8 mouse cellular contexts compared by ENCODE assay signal in genomic region chr12:112929562-112930352, GRCm38 (mm10). TPM values are rescaled to one million over a fixed set of nuclear protein-coding genes. Genes with fewer than 3 reads are reported as not detected.
DNase-seq lines count a peak whose midpoint lies in the region; ATAC-seq and TF ChIP-seq lines count a peak whose summit lies in the region.

Jag2 (minus strand) TSS chr12:112929776.

- 20% methylated on average over 85 of the region's 85 CpGs for WGBS in bone marrow, adult 2 months
- WGBS in forebrain, embryonic 13.5 days = under 1% methylated on average over 38 of the region's 85 CpGs
- 2% methylated on average over 49 of the region's 85 CpGs for WGBS in heart, embryonic 14.5 days
- under 1% methylated on average over 85 of the region's 85 CpGs for WGBS in liver, embryonic 14.5 days (ENCODE audit: insufficient replicate concordance)
- under 1% methylated on average over 76 of the region's 85 CpGs for WGBS in neural tube, embryonic 13.5 days

- no peaks in the 10 kb centered on the region for H3K9me3 ChIP-seq in forebrain, embryonic 13.5 days (replicated peaks)
- H3K9me3 ChIP-seq in heart, embryonic 14.5 days (ENCODE audit: control insufficient read depth, low read length) = no peaks in the 10 kb centered on the region
- no peaks in the 10 kb centered on the region for H3K9me3 ChIP-seq in liver, embryonic 14.5 days (ENCODE audit: control insufficient read depth, low read length)
- no peaks in the 10 kb centered on the region for H3K9me3 ChIP-seq in neural tube, embryonic 13.5 days

- peak; percentile 36 to 43 for DNase-seq in B cell, adult 2 months
- DNase-seq in layer of hippocampus, adult 11-12 months (ENCODE audit: low spot score) = peak; percentile 78
- no peak for DNase-seq in liver, embryonic 14.5 days (ENCODE audit: low read depth in 3 of 3, low spot score in 3 of 3)
- peak; percentile 81 for DNase-seq in thymus, postnatal 4 days

- TF ChIP-seq CTCF in bone marrow, adult 2 months (IDR thresholded peaks at IDR 0.05; ENCODE audit: control insufficient read depth, insufficient read depth, low read length) = peak; percentile 18; the same call in 1 of the 2 replicates
- TF ChIP-seq CTCF in liver, embryonic 14.5 days (IDR thresholded peaks at IDR 0.05; ENCODE audit: low read depth) = peak; percentile 44; the same call in 1 of the 2 replicates

- H3K36me3 ChIP-seq in forebrain, embryonic 13.5 days (ENCODE audit: poor library complexity, severe bottlenecking) = no peaks in the 10 kb centered on the region
- H3K36me3 ChIP-seq in heart, embryonic 14.5 days (ENCODE audit: control insufficient read depth, insufficient read depth, low read length) = no peaks in the 10 kb centered on the region
- H3K36me3 ChIP-seq in liver, embryonic 14.5 days (replicated peaks; ENCODE audit: control insufficient read depth, insufficient read depth, low read depth) = no peaks in the 10 kb centered on the region
- no peaks in the 10 kb centered on the region for H3K36me3 ChIP-seq in neural tube, embryonic 13.5 days

- H3K4me2 ChIP-seq in forebrain, embryonic 13.5 days = peak within 1 kb of the TSS; percentile 88
- peak within 1 kb of the TSS; percentile 97 for H3K4me2 ChIP-seq in heart, embryonic 14.5 days (ENCODE audit: low read length)
- peak within 1 kb of the TSS; percentile 55 for H3K4me2 ChIP-seq in liver, embryonic 14.5 days (ENCODE audit: low read depth)
- peak within 1 kb of the TSS; percentile 81 for H3K4me2 ChIP-seq in neural tube, embryonic 13.5 days

- no peak within 1 kb of the TSS for H3K4me3 ChIP-seq in bone marrow, adult 2 months (replicated peaks; ENCODE audit: control insufficient read depth, low read depth, low read length)
- peak within 1 kb of the TSS; percentile 60 for H3K4me3 ChIP-seq in forebrain, embryonic 13.5 days
- peak within 1 kb of the TSS; percentile 59 to 63 for H3K4me3 ChIP-seq in heart, embryonic 14.5 days (ENCODE audit: control insufficient read depth in 1 of 2, insufficient read depth in 1 of 2, low read depth in 1 of 2, low read length in 2 of 2)
- H3K4me3 ChIP-seq in liver, embryonic 14.5 days (ENCODE audit: insufficient read depth in 1 of 2, low read depth in 2 of 2, low read length in 2 of 2) = peak within 1 kb of the TSS in 1 of 2 experiments; percentile 41; a peak in 3 of 4 replicates
- H3K4me3 ChIP-seq in neural tube, embryonic 13.5 days = peak within 1 kb of the TSS; percentile 68

- TF ChIP-seq EP300 in liver, embryonic 14.5 days (IDR thresholded peaks at IDR 0.05; ENCODE audit: low read depth) = no peak

- peak within 1 kb of the TSS; percentile 71 for H3K9ac ChIP-seq in forebrain, embryonic 13.5 days
- H3K9ac ChIP-seq in heart, embryonic 14.5 days (ENCODE audit: low read length) = peak within 1 kb of the TSS; percentile 77
- H3K9ac ChIP-seq in liver, embryonic 14.5 days (replicated peaks) = no peak within 1 kb of the TSS
- peak within 1 kb of the TSS; percentile 83 for H3K9ac ChIP-seq in neural tube, embryonic 13.5 days

- ATAC-seq in forebrain, embryonic 13.5 days = peak; percentile 63
- 0 out of 2 replicates have a peak, but pooled peaks have one; percentile 18 for ATAC-seq in heart, embryonic 14.5 days (ENCODE audit: insufficient number of reproducible peaks, insufficient read depth, low FRiP score, low read depth)
- ATAC-seq in liver, embryonic 14.5 days (ENCODE audit: insufficient read depth) = peak; percentile 21; the same call in 1 of the 2 replicates
- peak; percentile 38 for ATAC-seq in neural tube, embryonic 13.5 days (ENCODE audit: low read depth)

- H3K27ac ChIP-seq in bone marrow, adult 2 months (ENCODE audit: control insufficient read depth, insufficient read depth, low read depth, low read length, poor library complexity) = no peak within 1 kb of the TSS; the same call in 1 of the 2 replicates
- H3K27ac ChIP-seq in forebrain, embryonic 13.5 days = peak within 1 kb of the TSS; percentile 68
- H3K27ac ChIP-seq in heart, embryonic 14.5 days (replicated peaks in 1 of 2; ENCODE audit: control insufficient read depth in 1 of 2, insufficient read depth in 1 of 2, low read depth in 2 of 2, low read length in 2 of 2) = peak within 1 kb of the TSS in 1 of 2 experiments; percentile 21; a peak in 1 of 4 replicates
- no peak within 1 kb of the TSS for H3K27ac ChIP-seq in liver, embryonic 14.5 days
- H3K27ac ChIP-seq in neural tube, embryonic 13.5 days (replicated peaks) = peak within 1 kb of the TSS; percentile 91

- H3K27me3 ChIP-seq in forebrain, embryonic 13.5 days = peaks cover 69% of the 10 kb centered on the region
- H3K27me3 ChIP-seq in heart, embryonic 14.5 days (ENCODE audit: control insufficient read depth, insufficient read depth, low read length) = peaks cover 52% of the 10 kb centered on the region
- peaks cover 46% of the 10 kb centered on the region for H3K27me3 ChIP-seq in liver, embryonic 14.5 days (ENCODE audit: control insufficient read depth, insufficient read depth, low read length)
- H3K27me3 ChIP-seq in neural tube, embryonic 13.5 days = peaks cover 51% of the 10 kb centered on the region

- no peak for TF ChIP-seq POLR2A in bone marrow, adult 2 months (IDR thresholded peaks at IDR 0.05; ENCODE audit: borderline replicate concordance, control insufficient read depth, low read depth, low read length)

- H3K4me1 ChIP-seq in bone marrow, adult 2 months (ENCODE audit: control insufficient read depth, insufficient read depth, low read length) = no peaks in the 10 kb centered on the region; the same call in 1 of the 2 replicates
- peaks cover 24% of the 10 kb centered on the region for H3K4me1 ChIP-seq in forebrain, embryonic 13.5 days
- H3K4me1 ChIP-seq in heart, embryonic 14.5 days (ENCODE audit: control insufficient read depth in 2 of 2, insufficient read depth in 2 of 2, low read length in 2 of 2) = peaks cover 15 to 33% of the 10 kb centered on the region in 2 experiments
- no peaks in the 10 kb centered on the region for H3K4me1 ChIP-seq in liver, embryonic 14.5 days (replicated peaks; ENCODE audit: control insufficient read depth in 2 of 2, insufficient read depth in 2 of 2, low read length in 1 of 2)
- peaks cover 43% of the 10 kb centered on the region for H3K4me1 ChIP-seq in neural tube, embryonic 13.5 days (replicated peaks)

RNA-seq across cellular contexts. Expression of gene Jag2, which starts in this region (rescaled TPM):
- 0.77 and 6.4 TPM in 2 replicates for polyA plus RNA-seq in bone marrow, adult 2 months (2011; ENCODE audit: insufficient read depth, insufficient read length, low replicate concordance, missing spikeins)
- polyA plus RNA-seq in forebrain, embryonic 13.5 days (2015; fragmentation: Nextera tagmentation; extraction: Ambion mirVana) = 4.1 TPM in 2 replicates
- 3.4 and 4.7 TPM in 2 replicates for polyA plus RNA-seq in heart, embryonic 14.5 days (2014; fragmentation: Nextera tagmentation; extraction: Ambion mirVana)
- 0.41 and 0.51 TPM in 2 replicates for polyA plus RNA-seq in liver, embryonic 14.5 days (2012; rRNA removed)
- polyA plus RNA-seq in liver, embryonic 14.5 days (2014; fragmentation: Nextera tagmentation; extraction: Ambion mirVana) = 0.09 and 0.11 TPM in 2 replicates
- polyA plus RNA-seq in neural tube, embryonic 13.5 days (2015; fragmentation: Nextera tagmentation; extraction: Ambion mirVana) = 8.6 and 9.6 TPM in 2 replicates

Comparison
In these comparisons a context has a peak if more than half of its experiments do, and no peak if none do; other contexts are left out.
1. Peak in ATAC-seq and H3K4me2 ChIP-seq in liver, embryonic 14.5 days; RNA of the gene not detected or under 1 TPM.
2. DNase-seq: peak in B cell, adult 2 months (2 of 2), layer of hippocampus, adult 11-12 months (single experiment) and thymus, postnatal 4 days (single experiment); none in liver, embryonic 14.5 days (0 of 3).
3. H3K27ac ChIP-seq: peak in forebrain, embryonic 13.5 days (single experiment) and neural tube, embryonic 13.5 days (single experiment); none in bone marrow, adult 2 months (single experiment) and liver, embryonic 14.5 days (single experiment).
4. Peak in every context shown above with its lines, with median percentiles within 50 percentile points of each other: ATAC-seq and H3K4me2 ChIP-seq.